Mouse (Mus musculus): ENCODE data around the gene Psmg1.

Psmg1 gene

GRCm38 (mm10) chr16:95958080-95958479 is 32.7 kb downstream of the Psmg1 start:
- DNase-seq (ENCODE audit: low read depth), result no peak

- peak; percentile 17 for DNase-seq (ENCODE audit: low read depth)
Measured at GRCm38 (mm10) chr16:95956618-95957017, 34.1 kb downstream of the Psmg1 start.

- no peak for DNase-seq (ENCODE audit: low read depth)
Measured at GRCm38 (mm10) chr16:95955716-95956346, 34.9 kb downstream of the Psmg1 start.

GRCm38 (mm10) chr16:95954341-95954740 is 36.4 kb downstream of the Psmg1 start:
- DNase-seq (ENCODE audit: low read depth), result no peak

- DNase-seq (ENCODE audit: low read depth), result no peak
Measured at GRCm38 (mm10) chr16:95953159-95953650, 37.6 kb downstream of the Psmg1 start.

GRCm38 (mm10) chr16:95951471-95951870 is 39.3 kb downstream of the Psmg1 start:
- no peak for DNase-seq (ENCODE audit: low read depth)

GRCm38 (mm10) chr16:95945389-95946311 is 45.1 kb downstream of the Psmg1 start:
- peak; percentile 95 for DNase-seq (ENCODE audit: low read depth)

GRCm38 (mm10) chr16:95943186-95943585 is 47.6 kb downstream of the Psmg1 start:
- no peak for DNase-seq (ENCODE audit: low read depth)

GRCm38 (mm10) chr16:95941575-95941974 is 49.2 kb downstream of the Psmg1 start:
- no peak for DNase-seq (ENCODE audit: low read depth)

GRCm38 (mm10) chr16:95935495-95935961 is 55.2 kb downstream of the Psmg1 start:
- no peak for DNase-seq (ENCODE audit: low read depth)

GRCm38 (mm10) chr16:95932860-95933259 is 57.9 kb downstream of the Psmg1 start:
- DNase-seq (ENCODE audit: low read depth), result no peak

- DNase-seq (ENCODE audit: low read depth), result no peak
Measured at GRCm38 (mm10) chr16:95931509-95931908, 59.3 kb downstream of the Psmg1 start.

All from NIH3T3 (cell line).